Mouse (Mus musculus): ENCODE data around the gene Prss16. TPM values are rescaled to one million over a fixed set of nuclear protein-coding genes. Genes with fewer than 3 reads are reported as not detected.
"Not testable (repeated sequence)": the region's sequence is repeated elsewhere in the genome, so short reads cannot be mapped to it uniquely, and the experiment has no call there.

Gene Prss16
- polyA plus RNA-seq, 1 experiment from 2014 or later: not detected

GRCm38 (mm10) chr13:22043503-22044431 is 34.2 kb upstream of the Prss16 start:
- ATAC-seq (ENCODE audit: low FRiP score, low TSS enrichment): peak; percentile 11; the same call in 1 of the 2 replicates
- 1% methylated on average over 10 of the region's 14 CpGs for WGBS
- H3K4me3 ChIP-seq (ENCODE audit: low read length): peak overlapping the region; percentile 39
- H3K9ac ChIP-seq (ENCODE audit: low read depth, low read length): peak overlapping the region; percentile 69
- H3K4me1 ChIP-seq (ENCODE audit: control insufficient read depth, insufficient read depth, low read length): peaks cover 12% of the 10 kb centered on the region
- no peaks in the 10 kb centered on the region for H3K9me3 ChIP-seq (ENCODE audit: control insufficient read depth, low read length)
- H3K27ac ChIP-seq (ENCODE audit: low read depth, low read length): peak overlapping the region; percentile 53
- H3K36me3 ChIP-seq (ENCODE audit: control insufficient read depth, insufficient read depth, low read length): no peaks in the 10 kb centered on the region
- no peaks in the 10 kb centered on the region for H3K27me3 ChIP-seq (ENCODE audit: control insufficient read depth, insufficient read depth, low read length)
- peak overlapping the region; percentile 41 for H3K4me2 ChIP-seq (replicated peaks; ENCODE audit: low read depth, low read length)

GRCm38 (mm10) chr13:22042568-22043502 is 33.3 kb upstream of the Prss16 start, which contains the start of the genes Hist1h2ag and Hist1h2bj:
Gene Hist1h2ag, minus strand, starts transcription at chr13:22042944.
Gene Hist1h2bj, plus strand, starts transcription at chr13:22043214.
- peak; percentile 93 for ATAC-seq (ENCODE audit: low FRiP score, low TSS enrichment)
- 0% methylated on average over 32 of the region's 80 CpGs for WGBS

GRCm38 (mm10) chr13:22041651-22042567 is 32.4 kb upstream of the Prss16 start:
- H3K36me3 ChIP-seq (ENCODE audit: control insufficient read depth, insufficient read depth, low read length): no peaks in the 10 kb centered on the region
- no peaks in the 10 kb centered on the region for H3K9me3 ChIP-seq (ENCODE audit: control insufficient read depth, low read length)
- peak overlapping the region; percentile 45 for H3K4me3 ChIP-seq (ENCODE audit: low read length)
- H3K27ac ChIP-seq (ENCODE audit: low read depth, low read length): peak overlapping the region; percentile 98
- H3K9ac ChIP-seq (ENCODE audit: low read depth, low read length): peak overlapping the region; percentile 73
- no peaks in the 10 kb centered on the region for H3K27me3 ChIP-seq (ENCODE audit: control insufficient read depth, insufficient read depth, low read length)
- H3K4me2 ChIP-seq (replicated peaks; ENCODE audit: low read depth, low read length): peak overlapping the region; percentile 72
- no peak for ATAC-seq (ENCODE audit: low FRiP score, low TSS enrichment)
- peaks cover 12% of the 10 kb centered on the region for H3K4me1 ChIP-seq (ENCODE audit: control insufficient read depth, insufficient read depth, low read length)
- 4% methylated on average over 13 of the region's 13 CpGs for WGBS

More at GRCm38 (mm10) chr13:22042568-22043502, 33.3 kb upstream of the Prss16 start, which contains the start of the genes Hist1h2ag and Hist1h2bj:
- H3K9ac ChIP-seq (ENCODE audit: low read depth, low read length): peak within 1 kb of the TSS; percentile 73
- H3K4me1 ChIP-seq (ENCODE audit: control insufficient read depth, insufficient read depth, low read length): peaks cover 12% of the 10 kb centered on the region
- peak within 1 kb of the TSS; percentile 72 for H3K4me2 ChIP-seq (replicated peaks; ENCODE audit: low read depth, low read length)
- peak within 1 kb of the TSS; percentile 98 for H3K27ac ChIP-seq (ENCODE audit: low read depth, low read length)
- H3K4me3 ChIP-seq (ENCODE audit: low read length): peak within 1 kb of the TSS; percentile 45
- not testable (repeated sequence) for H3K36me3 ChIP-seq (ENCODE audit: control insufficient read depth, insufficient read depth, low read length); H3K9me3 ChIP-seq (ENCODE audit: control insufficient read depth, low read length); H3K27me3 ChIP-seq (ENCODE audit: control insufficient read depth, insufficient read depth, low read length)

- Histone ChIP-seq H3K27ac (ENCODE audit: low read depth, low read length) (peak within 1 kb of the TSS; percentile 98), H3K4me3 (ENCODE audit: low read length) (peak within 1 kb of the TSS; percentile 45), H3K4me2 (replicated peaks; ENCODE audit: low read depth, low read length) (peak within 1 kb of the TSS; percentile 72), H3K4me1 (ENCODE audit: control insufficient read depth, insufficient read depth, low read length) (peaks cover 17% of the 10 kb centered on the region), H3K9ac (ENCODE audit: low read depth, low read length) (peak within 1 kb of the TSS; percentile 73)
- not testable (repeated sequence) for H3K36me3 ChIP-seq (ENCODE audit: control insufficient read depth, insufficient read depth, low read length); H3K27me3 ChIP-seq (ENCODE audit: control insufficient read depth, insufficient read depth, low read length); H3K9me3 ChIP-seq (ENCODE audit: control insufficient read depth, low read length)
- ATAC-seq (ENCODE audit: low FRiP score, low TSS enrichment): peak; percentile 80
- whole genome bisulfite sequencing: under 1% methylated on average over 17 of the region's 27 CpGs
Measured at GRCm38 (mm10) chr13:22041142-22041536, 31.6 kb upstream of the Prss16 start, which contains the start of gene Hist1h4i. Gene Hist1h4i, minus strand, starts transcription at chr13:22041362.

- peak; percentile 7; the same call in 1 of the 2 replicates for ATAC-seq (ENCODE audit: low FRiP score, low TSS enrichment)
- H3K4me1 ChIP-seq (ENCODE audit: control insufficient read depth, insufficient read depth, low read length): peaks cover 17% of the 10 kb centered on the region
- under 1% methylated on average over 20 of the region's 24 CpGs for WGBS
Measured at GRCm38 (mm10) chr13:22040464-22041141, 31.1 kb upstream of the Prss16 start.

GRCm38 (mm10) chr13:22039951-22040463 is 30.5 kb upstream of the Prss16 start:
- H3K36me3 ChIP-seq (ENCODE audit: control insufficient read depth, insufficient read depth, low read length): no peaks in the 10 kb centered on the region
- H3K9me3 ChIP-seq (ENCODE audit: control insufficient read depth, low read length): no peaks in the 10 kb centered on the region
- H3K4me3 ChIP-seq (ENCODE audit: low read length): peak overlapping the region; percentile 43
- ATAC-seq (ENCODE audit: low FRiP score, low TSS enrichment): no peak
- peak overlapping the region; percentile 98 for H3K27ac ChIP-seq (ENCODE audit: low read depth, low read length)
- peak overlapping the region; percentile 72 for H3K4me2 ChIP-seq (replicated peaks; ENCODE audit: low read depth, low read length)
- peaks cover 17% of the 10 kb centered on the region for H3K4me1 ChIP-seq (ENCODE audit: control insufficient read depth, insufficient read depth, low read length)
- H3K9ac ChIP-seq (ENCODE audit: low read depth, low read length): peak overlapping the region; percentile 69
- 6% methylated on average over 2 of the region's 2 CpGs for WGBS
- no peaks in the 10 kb centered on the region for H3K27me3 ChIP-seq (ENCODE audit: control insufficient read depth, insufficient read depth, low read length)

More at GRCm38 (mm10) chr13:22040464-22041141, 31.1 kb upstream of the Prss16 start:
- H3K4me3 ChIP-seq (ENCODE audit: low read length): peak overlapping the region; percentile 43
- H3K4me2 ChIP-seq (replicated peaks; ENCODE audit: low read depth, low read length): peak overlapping the region; percentile 72
- no peaks in the 10 kb centered on the region for H3K36me3 ChIP-seq (ENCODE audit: control insufficient read depth, insufficient read depth, low read length)
- peak overlapping the region; percentile 98 for H3K27ac ChIP-seq (ENCODE audit: low read depth, low read length)
- H3K9ac ChIP-seq (ENCODE audit: low read depth, low read length): peak overlapping the region; percentile 69
- H3K9me3 ChIP-seq (ENCODE audit: control insufficient read depth, low read length): no peaks in the 10 kb centered on the region
- no peaks in the 10 kb centered on the region for H3K27me3 ChIP-seq (ENCODE audit: control insufficient read depth, insufficient read depth, low read length)

- Histone ChIP-seq H3K36me3 (ENCODE audit: control insufficient read depth, insufficient read depth, low read length) (no peaks in the 10 kb centered on the region), H3K27me3 (ENCODE audit: control insufficient read depth, insufficient read depth, low read length) (no peaks in the 10 kb centered on the region), H3K4me3 (ENCODE audit: low read length) (no peak overlapping the region), H3K9ac (ENCODE audit: low read depth, low read length) (no peak overlapping the region), H3K4me1 (ENCODE audit: control insufficient read depth, insufficient read depth, low read length) (peaks cover 17% of the 10 kb centered on the region), H3K27ac (ENCODE audit: low read depth, low read length) (peak overlapping the region; percentile 98; the same call in 1 of the 2 replicates), H3K4me2 (replicated peaks; ENCODE audit: low read depth, low read length) (peak overlapping the region; percentile 72; the same call in 1 of the 2 replicates), H3K9me3 (ENCODE audit: control insufficient read depth, low read length) (no peaks in the 10 kb centered on the region)
- WGBS: 64% methylated on average over 5 of the region's 5 CpGs
- ATAC-seq (ENCODE audit: low FRiP score, low TSS enrichment): no peak
Measured at GRCm38 (mm10) chr13:22039364-22039763, 29.8 kb upstream of the Prss16 start.

All from kidney, embryonic 14.5 days (tissue).